Mouse (Mus musculus) layer of hippocampus, adult 2 months (tissue): Measurements from ENCODE around the gene Taf1c. TPM values are rescaled to one million over a fixed set of nuclear protein-coding genes. Genes with fewer than 3 reads are reported as not detected.

ENCODE experiments used
- DNase-seq, 2 experiments: peaks; one replicate each; pipeline ENCODE4 v3.0.0; 2022; ENCODE audit warnings: low spot score in 2 of 2
- H3K27ac ChIP-seq: fragments of 200-600 bp; 2 replicates; pipeline ENCODE4 v1.8.1; 2022
- H3K4me3 ChIP-seq: fragments of 200-600 bp; 2 replicates; pipeline ENCODE4 v1.8.1; 2022; ENCODE audit warnings: mild to moderate bottlenecking
- CTCF ChIP-seq: fragments of 200-600 bp; conservative IDR thresholded peaks from 2 replicates; pipeline ENCODE4 v1.8.1; 2022; ENCODE audit warnings: antibody characterized with exemption, mild to moderate bottlenecking, moderate library complexity
- total RNA-seq, 2 experiments: library from RNA; stranded (reverse); gene quantifications; 2 replicates each; pipeline ENCODE4 v1.2.3; 2021

Gene Taf1c
- total RNA-seq, 2 experiments from 2014 or later: 10.8 to 11.1 TPM

GRCm38 (mm10) chr8:119557132-119557531, 47.9 kb downstream of the Taf1c start:
- TF ChIP-seq CTCF: no peak
- Histone ChIP-seq H3K4me3 (peak overlapping the region; percentile 86), H3K27ac (peak overlapping the region; percentile 99; the same call in 1 of the 2 replicates)
- DNase-seq: no peak

GRCm38 (mm10) chr8:119555861-119556260, 49.2 kb downstream of the Taf1c start:
- TF ChIP-seq CTCF: no peak
- DNase-seq: no peak

GRCm38 (mm10) chr8:119552967-119553366, 52.1 kb downstream of the Taf1c start:
- no peak overlapping the region for H3K27ac ChIP-seq
- no peak for DNase-seq
- TF ChIP-seq CTCF: no peak
- no peak overlapping the region for H3K4me3 ChIP-seq

More at GRCm38 (mm10) chr8:119555861-119556260, 49.2 kb downstream of the Taf1c start:
- Histone ChIP-seq H3K27ac (no peak overlapping the region), H3K4me3 (no peak overlapping the region)

GRCm38 (mm10) chr8:119548560-119549113, 56.4 kb downstream of the Taf1c start:
- DNase-seq: no peak
- no peak overlapping the region for H3K27ac ChIP-seq
- no peak for TF ChIP-seq CTCF
- H3K4me3 ChIP-seq: no peak overlapping the region

Other genes with a start within 250 kb of the Taf1c start
- 10 to 100 TPM; 29.1 to 30.8 TPM for gene Mlycd, start 210.3 kb downstream of the Taf1c start, total RNA-seq
- gene Osgin1, start 171.1 kb downstream of the Taf1c start, total RNA-seq: 1 to 10 TPM in 1 of 2 experiments, under 1 TPM in 1; 0.18 to 1.3 TPM
- gene Necab2, start 158.5 kb downstream of the Taf1c start, total RNA-seq: 100 to 1,000 TPM in 1 of 2 experiments, 10 to 100 TPM in 1; 99.0 to 104 TPM
- under 1 TPM in 1 of 2 experiments, not detected in 1; 0.41 TPM for gene Slc38a8, start 103.5 kb downstream of the Taf1c start, total RNA-seq
- 10 to 100 TPM; 74.4 to 77.8 TPM for gene Mbtps1, start 46.5 kb downstream of the Taf1c start, total RNA-seq
- gene Hsdl1, start 30.0 kb downstream of the Taf1c start, total RNA-seq: 10 to 100 TPM; 43.9 to 51.2 TPM
- gene Dnaaf1, start 30.0 kb downstream of the Taf1c start, total RNA-seq: under 1 TPM; 0.32 to 0.38 TPM
- under 1 TPM; 0.47 to 0.87 TPM for gene Adad2, start 7.5 kb upstream of the Taf1c start, total RNA-seq
- gene Kcng4, start 30.5 kb upstream of the Taf1c start, total RNA-seq: 1 to 10 TPM; 2.6 to 3.1 TPM
- gene Wfdc1, start 61.1 kb upstream of the Taf1c start, total RNA-seq: 1 to 10 TPM; 6.3 to 6.7 TPM
- 1 to 10 TPM; 1.7 to 1.9 TPM for gene Atp2c2, start 94.8 kb upstream of the Taf1c start, total RNA-seq
- gene Tldc1, start 173.2 kb upstream of the Taf1c start, total RNA-seq: 10 to 100 TPM; 15.2 to 15.5 TPM
- 100 to 1,000 TPM; 138 to 139 TPM for gene Cotl1, start 235.3 kb upstream of the Taf1c start, total RNA-seq